Comparison of ENCODE assay signal across 15 mouse cellular contexts in genomic region chr4:8978949-8979348, GRCm38 (mm10).
"Had no signal": no experiment of that assay in that cellular context is flagged by ENCODE, and none has a peak within 500 bp of the region (broad histone marks: within the 10 kb centered on the region; RNA-seq: fewer than 3 reads in every experiment).

No protein-coding gene starts in this region.

- H3K4me1 ChIP-seq: kidney, embryonic 15.5 days; limb, embryonic 15.5 days; liver, embryonic 12.5 days; midbrain, embryonic 10.5 days had no signal

- H3K9me3 ChIP-seq: kidney, embryonic 15.5 days; limb, embryonic 15.5 days; liver, embryonic 12.5 days; midbrain, embryonic 10.5 days had no signal

- DNase-seq: kidney, adult 2 months; kidney, postnatal 14 days; lung, embryonic 14.5 days; lung, postnatal 14 days; midbrain, embryonic 14.5 days; right cerebral cortex, adult 18-20 months; right cerebral cortex, postnatal 25 days; thymus, adult 18-20 months; thymus, postnatal 25 days had no signal

- H3K27me3 ChIP-seq: kidney, embryonic 15.5 days; limb, embryonic 15.5 days; liver, embryonic 12.5 days had no signal

- H3K4me3 ChIP-seq: kidney, embryonic 15.5 days; left cerebral cortex, adult 2 months; limb, embryonic 15.5 days; liver, embryonic 12.5 days; midbrain, embryonic 10.5 days had no signal

- H3K27ac ChIP-seq: kidney, embryonic 15.5 days; left cerebral cortex, adult 2 months; limb, embryonic 15.5 days; liver, embryonic 12.5 days; midbrain, embryonic 10.5 days had no signal

- H3K36me3 ChIP-seq: kidney, embryonic 15.5 days; limb, embryonic 15.5 days; liver, embryonic 12.5 days; midbrain, embryonic 10.5 days had no signal

- ATAC-seq: intestine, embryonic 16.5 days; liver, embryonic 12.5 days had no signal
